ENCODE assay signal across 8 mouse cellular contexts in the genomic region with DNA sequence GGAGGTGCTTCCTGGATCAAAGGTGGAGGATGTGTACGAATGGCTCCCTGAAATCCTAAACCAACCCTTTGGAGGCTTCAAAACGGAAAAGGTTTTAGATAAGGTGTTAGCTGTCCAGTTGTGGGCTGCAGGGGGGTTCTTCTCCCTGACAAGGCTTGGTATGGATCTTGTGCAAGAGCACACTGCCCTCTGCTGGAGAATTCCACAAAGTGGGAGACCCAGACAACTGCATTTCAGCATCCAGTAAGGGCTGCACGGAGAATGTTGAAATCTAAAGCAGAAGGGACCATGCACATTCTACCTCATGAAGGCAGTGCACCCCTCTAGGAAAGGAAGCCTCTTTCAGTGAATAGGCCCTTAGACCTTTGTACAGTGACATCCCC.
DNase-seq lines count a peak whose midpoint lies in the region; ATAC-seq and TF ChIP-seq lines count a peak whose summit lies in the region.

No protein-coding gene starts in this region.

- H3K9me3 ChIP-seq in G1E (replicated peaks): peaks cover 2% of the 10 kb centered on the region; the same call in 1 of the 2 replicates
- no peaks in the 10 kb centered on the region for H3K9me3 ChIP-seq in lung, embryonic 16.5 days (ENCODE audit: control insufficient read depth, low read length)

- peaks cover 21% of the 10 kb centered on the region for H3K27me3 ChIP-seq in G1E (ENCODE audit: insufficient read depth, low read length)
- no peaks in the 10 kb centered on the region for H3K27me3 ChIP-seq in lung, embryonic 16.5 days (ENCODE audit: control insufficient read depth, insufficient read depth, low read depth, low read length)

- H3K4me1 ChIP-seq in G1E (ENCODE audit: insufficient read depth, low read depth, low read length): peaks cover 19% of the 10 kb centered on the region
- peaks cover 11% of the 10 kb centered on the region for H3K4me1 ChIP-seq in lung, embryonic 16.5 days (replicated peaks; ENCODE audit: control insufficient read depth, insufficient read depth, low read length)

- no peak overlapping the region for H3K4me3 ChIP-seq in G1E (ENCODE audit: low read depth, low read length)
- H3K4me3 ChIP-seq in lung, embryonic 16.5 days (ENCODE audit: low read length): no peak overlapping the region

- WGBS in lung, embryonic 16.5 days: 9% methylated on average over 3 of the region's 3 CpGs

- no peak overlapping the region for H3K27ac ChIP-seq in lung, embryonic 16.5 days (ENCODE audit: low read length)

- H3K9ac ChIP-seq in lung, embryonic 16.5 days (ENCODE audit: low read length): no peak overlapping the region

- H3K36me3 ChIP-seq in G1E (replicated peaks): no peaks in the 10 kb centered on the region
- no peaks in the 10 kb centered on the region for H3K36me3 ChIP-seq in lung, embryonic 16.5 days (ENCODE audit: control insufficient read depth, insufficient read depth, low read length)

- H3K4me2 ChIP-seq in lung, embryonic 16.5 days (ENCODE audit: low read depth, low read length): no peak overlapping the region

- ATAC-seq in G1E (ENCODE audit: extremely low read depth, insufficient number of reproducible peaks, low FRiP score, poor library complexity, severe bottlenecking): no peak
- peak; percentile 67; the same call in 1 of the 2 replicates for ATAC-seq in lung, embryonic 16.5 days (ENCODE audit: low read depth)

- DNase-seq in G1E (ENCODE audit: low spot score): peak; percentile 16
- peak; percentile 62 for DNase-seq in adrenal gland, postnatal 14 days
- peak; percentile 82 for DNase-seq in embryo, embryonic 11 days
- peak; percentile 73 for DNase-seq in heart, postnatal 4 days
- peak; percentile 29 for DNase-seq in layer of hippocampus, adult 9-10 months (ENCODE audit: low spot score)
- DNase-seq in retina, postnatal 1 day: peak; percentile 77
- DNase-seq in spleen, adult 12 weeks (ENCODE audit: low spot score): no peak

- peak; percentile 54 for TF ChIP-seq CTCF in G1E (IDR thresholded peaks at IDR 0.05; ENCODE audit: low read depth, low read length)
